Mouse (Mus musculus) cerebellum, adult 11 months (tissue): ENCODE measurements around the gene Ndufaf2.

Experiments
- DNase-seq: peaks from one replicate; pipeline ENCODE4 v3.0.0; 2022

Ndufaf2 gene

GRCm38 (mm10) chr13:108158465-108159240 lies at the start of gene Ndufaf2, which contains the start of gene Ercc8:
Gene Ndufaf2 (minus strand): TSS chr13:108158623.
Gene Ercc8 (plus strand): TSS chr13:108158731.
- peak; percentile 95 for DNase-seq

GRCm38 (mm10) chr13:108208090-108208489 lies 49.7 kb upstream of the Ndufaf2 start:
- DNase-seq, result no peak

- DNase-seq, result no peak
Observed at GRCm38 (mm10) chr13:108207447-108207846, 49.0 kb upstream of the Ndufaf2 start.

GRCm38 (mm10) chr13:108204857-108205256 lies 46.4 kb upstream of the Ndufaf2 start:
- DNase-seq, result no peak

GRCm38 (mm10) chr13:108195474-108195873 lies 37.1 kb upstream of the Ndufaf2 start:
- DNase-seq, result peak; percentile 12

- peak; percentile 12 for DNase-seq
Observed at GRCm38 (mm10) chr13:108191074-108191720, 32.8 kb upstream of the Ndufaf2 start.

- no peak for DNase-seq
Observed at GRCm38 (mm10) chr13:108187994-108188393, 29.6 kb upstream of the Ndufaf2 start.

GRCm38 (mm10) chr13:108185530-108185929 lies 27.1 kb upstream of the Ndufaf2 start:
- no peak for DNase-seq

- DNase-seq, result no peak
Observed at GRCm38 (mm10) chr13:108184743-108185255, 26.4 kb upstream of the Ndufaf2 start.

GRCm38 (mm10) chr13:108180821-108181220 lies 22.4 kb upstream of the Ndufaf2 start:
- no peak for DNase-seq

- DNase-seq, result no peak
Observed at GRCm38 (mm10) chr13:108179618-108180017, 21.2 kb upstream of the Ndufaf2 start.

- DNase-seq, result peak; percentile 67
Observed at GRCm38 (mm10) chr13:108170511-108170910, 12.1 kb upstream of the Ndufaf2 start.

GRCm38 (mm10) chr13:108170002-108170401 lies 11.6 kb upstream of the Ndufaf2 start:
- DNase-seq, result no peak

GRCm38 (mm10) chr13:108164621-108165020 lies 6.2 kb upstream of the Ndufaf2 start:
- peak; percentile 18 for DNase-seq

- DNase-seq, result peak; percentile 89
Observed at GRCm38 (mm10) chr13:108163912-108164311, 5.5 kb upstream of the Ndufaf2 start.

- no peak for DNase-seq
Observed at GRCm38 (mm10) chr13:108159963-108160362, 1.5 kb upstream of the Ndufaf2 start.

GRCm38 (mm10) chr13:108159241-108159575 lies 785 bp upstream of the Ndufaf2 start:
- DNase-seq, result no peak

- DNase-seq, result no peak
Observed at GRCm38 (mm10) chr13:108157732-108158464, 525 bp downstream of the Ndufaf2 start.

GRCm38 (mm10) chr13:108157156-108157555 lies 1.3 kb downstream of the Ndufaf2 start:
- DNase-seq, result no peak

- peak; percentile 31 for DNase-seq
Observed at GRCm38 (mm10) chr13:108152650-108153372, 5.6 kb downstream of the Ndufaf2 start.

- no peak for DNase-seq
Observed at GRCm38 (mm10) chr13:108151782-108152181, 6.6 kb downstream of the Ndufaf2 start.

- no peak for DNase-seq
Observed at GRCm38 (mm10) chr13:108144086-108144485, 14.3 kb downstream of the Ndufaf2 start.
